Mouse (Mus musculus): ENCODE measurements around the gene Smarcd3. TPM values are rescaled to one million over a fixed set of nuclear protein-coding genes. Genes with fewer than 3 reads are reported as not detected.
A peak's percentile ranks its signal among the peaks of the same experiment; 100 is the strongest.

Smarcd3 gene
- total and polyA plus RNA-seq, 3 experiments, result 0.22 TPM; not detected in 2

- Histone ChIP-seq H3K4me1 (ENCODE audit: insufficient read depth, low read depth, low read length) (peaks cover 18% of the 10 kb centered on the region), H3K27me3 (ENCODE audit: insufficient read depth, low read length) (peaks cover 72% of the 10 kb centered on the region), H3K9me3 (replicated peaks) (no peaks in the 10 kb centered on the region), H3K36me3 (replicated peaks) (no peaks in the 10 kb centered on the region), H3K4me3 (ENCODE audit: low read depth, low read length) (no peak overlapping the region)
- DNase-seq (ENCODE audit: low spot score) (no peak), ATAC-seq (ENCODE audit: extremely low read depth, insufficient number of reproducible peaks, low FRiP score, poor library complexity, severe bottlenecking) (no peak)
- TF ChIP-seq GATA1 (IDR thresholded peaks at IDR 0.05; ENCODE audit: borderline replicate concordance, low read length) (no peak), GATA2 (IDR thresholded peaks at IDR 0.05; ENCODE audit: borderline replicate concordance, low read depth, low read length) (no peak), CTCF (IDR thresholded peaks at IDR 0.05; ENCODE audit: low read depth, low read length) (no peak), TAL1 (conservative IDR thresholded peaks at IDR 0.05; ENCODE audit: low read depth, low read length) (no peak), POLR2AphosphoS5 (IDR thresholded peaks at IDR 0.05; ENCODE audit: insufficient replicate concordance, low read depth, low read length) (no peak)
Measured at GRCm38 (mm10) chr5:24601071-24601835, 23.0 kb downstream of the Smarcd3 start.

GRCm38 (mm10) chr5:24600236-24600635, 24.0 kb downstream of the Smarcd3 start:
- H3K4me3 ChIP-seq (ENCODE audit: low read depth, low read length), result no peak overlapping the region
- peaks cover 6% of the 10 kb centered on the region for H3K36me3 ChIP-seq (replicated peaks)
- H3K4me1 ChIP-seq (ENCODE audit: insufficient read depth, low read depth, low read length), result peaks cover 20% of the 10 kb centered on the region
- TF ChIP-seq GATA1 (IDR thresholded peaks at IDR 0.05; ENCODE audit: borderline replicate concordance, low read length) (no peak), GATA2 (IDR thresholded peaks at IDR 0.05; ENCODE audit: borderline replicate concordance, low read depth, low read length) (no peak), CTCF (IDR thresholded peaks at IDR 0.05; ENCODE audit: low read depth, low read length) (no peak), POLR2AphosphoS5 (IDR thresholded peaks at IDR 0.05; ENCODE audit: insufficient replicate concordance, low read depth, low read length) (no peak), TAL1 (conservative IDR thresholded peaks at IDR 0.05; ENCODE audit: low read depth, low read length) (no peak)
- DNase-seq (ENCODE audit: low spot score) (no peak), ATAC-seq (ENCODE audit: extremely low read depth, insufficient number of reproducible peaks, low FRiP score, poor library complexity, severe bottlenecking) (no peak)
- peaks cover 67% of the 10 kb centered on the region for H3K27me3 ChIP-seq (ENCODE audit: insufficient read depth, low read length)
- H3K9me3 ChIP-seq (replicated peaks), result no peaks in the 10 kb centered on the region

DNA sequence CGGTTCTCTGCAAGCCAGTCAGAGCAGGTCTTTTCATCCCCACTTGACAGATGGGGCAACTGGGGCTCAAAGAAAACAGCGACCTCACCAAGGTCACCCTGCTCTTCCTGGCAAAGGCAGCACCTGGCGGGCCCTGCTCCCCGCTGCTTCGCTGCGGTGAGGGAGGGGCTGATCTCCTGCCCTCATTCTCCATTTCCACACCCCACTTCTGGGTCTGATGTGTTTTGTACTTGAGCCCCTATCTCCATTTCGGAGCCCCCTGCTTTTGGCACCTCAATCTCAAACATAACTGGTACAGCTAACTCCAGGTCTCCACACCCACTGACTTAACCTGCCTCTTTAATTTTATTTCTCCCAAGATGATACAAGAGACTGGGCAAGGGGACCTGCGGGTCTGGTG, 25.1 kb downstream of the Smarcd3 start:
- ATAC-seq (ENCODE audit: extremely low read depth, insufficient number of reproducible peaks, low FRiP score, poor library complexity, severe bottlenecking), result no peak
- peaks cover 61% of the 10 kb centered on the region for H3K27me3 ChIP-seq (ENCODE audit: insufficient read depth, low read length)

GRCm38 (mm10) chr5:24598570-24599006, 25.6 kb downstream of the Smarcd3 start:
- Histone ChIP-seq H3K4me1 (ENCODE audit: insufficient read depth, low read depth, low read length) (peaks cover 20% of the 10 kb centered on the region), H3K4me3 (ENCODE audit: low read depth, low read length) (peak overlapping the region; percentile 22; the same call in 1 of the 2 replicates), H3K36me3 (replicated peaks) (peaks cover 21% of the 10 kb centered on the region), H3K27me3 (ENCODE audit: insufficient read depth, low read length) (peaks cover 57% of the 10 kb centered on the region), H3K9me3 (replicated peaks) (no peaks in the 10 kb centered on the region)
- TF ChIP-seq CTCF (IDR thresholded peaks at IDR 0.05; ENCODE audit: low read depth, low read length), result no peak
- TF ChIP-seq POLR2AphosphoS5 (IDR thresholded peaks at IDR 0.05; ENCODE audit: insufficient replicate concordance, low read depth, low read length), result no peak
- no peak for TF ChIP-seq GATA2 (IDR thresholded peaks at IDR 0.05; ENCODE audit: borderline replicate concordance, low read depth, low read length)
- no peak for TF ChIP-seq TAL1 (conservative IDR thresholded peaks at IDR 0.05; ENCODE audit: low read depth, low read length)
- TF ChIP-seq GATA1 (IDR thresholded peaks at IDR 0.05; ENCODE audit: borderline replicate concordance, low read length), result no peak
- peak; percentile 32 for DNase-seq (ENCODE audit: low spot score)
- ATAC-seq (ENCODE audit: extremely low read depth, insufficient number of reproducible peaks, low FRiP score, poor library complexity, severe bottlenecking), result no peak

More for the DNA sequence above, 25.1 kb downstream of the Smarcd3 start:
- no peak for DNase-seq (ENCODE audit: low spot score)
- H3K4me1 ChIP-seq (ENCODE audit: insufficient read depth, low read depth, low read length), result peaks cover 20% of the 10 kb centered on the region
- TF ChIP-seq GATA1 (IDR thresholded peaks at IDR 0.05; ENCODE audit: borderline replicate concordance, low read length) (no peak), TAL1 (conservative IDR thresholded peaks at IDR 0.05; ENCODE audit: low read depth, low read length) (no peak), CTCF (IDR thresholded peaks at IDR 0.05; ENCODE audit: low read depth, low read length) (no peak), GATA2 (IDR thresholded peaks at IDR 0.05; ENCODE audit: borderline replicate concordance, low read depth, low read length) (no peak), POLR2AphosphoS5 (IDR thresholded peaks at IDR 0.05; ENCODE audit: insufficient replicate concordance, low read depth, low read length) (no peak)
- H3K9me3 ChIP-seq (replicated peaks), result no peaks in the 10 kb centered on the region
- no peak overlapping the region for H3K4me3 ChIP-seq (ENCODE audit: low read depth, low read length)
- peaks cover 16% of the 10 kb centered on the region for H3K36me3 ChIP-seq (replicated peaks)

DNA sequence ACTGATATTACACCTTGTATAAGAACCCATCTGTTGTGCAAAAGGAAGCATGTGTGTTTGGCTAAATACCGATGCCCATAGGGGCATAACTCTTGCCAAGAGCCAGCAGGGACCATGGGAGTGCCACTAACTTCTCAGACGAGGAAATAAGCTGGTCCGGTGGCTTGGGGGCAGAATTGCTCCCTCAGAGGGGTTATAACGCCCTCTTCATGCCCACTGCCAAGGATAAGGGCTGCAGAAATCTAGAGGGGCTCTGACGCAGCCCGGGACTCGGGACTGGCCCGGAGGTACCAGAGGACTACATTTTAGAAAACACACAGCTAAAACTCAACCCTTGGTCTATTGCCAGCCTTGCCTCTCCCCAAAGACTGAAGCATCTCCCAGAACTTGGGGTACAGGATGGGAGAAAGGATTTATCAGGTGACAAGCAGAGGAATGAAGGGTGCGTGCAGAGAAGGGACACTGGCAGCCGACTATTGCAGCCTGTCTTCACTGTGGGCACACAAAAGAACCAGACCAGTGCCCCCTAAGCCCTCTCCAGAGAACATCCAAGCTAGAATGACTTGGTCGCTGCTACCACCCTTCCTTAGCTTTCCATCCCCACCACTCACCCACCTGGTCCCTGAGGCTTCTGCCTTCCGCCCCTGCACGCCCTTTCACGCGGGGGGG, 26.2 kb downstream of the Smarcd3 start:
- Histone ChIP-seq H3K4me3 (ENCODE audit: low read depth, low read length) (peak overlapping the region; percentile 22; the same call in 1 of the 2 replicates), H3K4me1 (ENCODE audit: insufficient read depth, low read depth, low read length) (peaks cover 19% of the 10 kb centered on the region), H3K9me3 (replicated peaks) (no peaks in the 10 kb centered on the region), H3K36me3 (replicated peaks) (peaks cover 27% of the 10 kb centered on the region), H3K27me3 (ENCODE audit: insufficient read depth, low read length) (peaks cover 52% of the 10 kb centered on the region)
- no peak for DNase-seq (ENCODE audit: low spot score)
- TF ChIP-seq POLR2AphosphoS5 (IDR thresholded peaks at IDR 0.05; ENCODE audit: insufficient replicate concordance, low read depth, low read length), result no peak
- no peak for TF ChIP-seq GATA1 (IDR thresholded peaks at IDR 0.05; ENCODE audit: borderline replicate concordance, low read length)
- no peak for TF ChIP-seq CTCF (IDR thresholded peaks at IDR 0.05; ENCODE audit: low read depth, low read length)
- TF ChIP-seq GATA2 (IDR thresholded peaks at IDR 0.05; ENCODE audit: borderline replicate concordance, low read depth, low read length), result no peak
- no peak for TF ChIP-seq TAL1 (conservative IDR thresholded peaks at IDR 0.05; ENCODE audit: low read depth, low read length)
- no peak for ATAC-seq (ENCODE audit: extremely low read depth, insufficient number of reproducible peaks, low FRiP score, poor library complexity, severe bottlenecking)

GRCm38 (mm10) chr5:24597221-24597728, 26.9 kb downstream of the Smarcd3 start:
- Histone ChIP-seq H3K9me3 (replicated peaks) (no peaks in the 10 kb centered on the region), H3K27me3 (ENCODE audit: insufficient read depth, low read length) (peaks cover 44% of the 10 kb centered on the region), H3K36me3 (replicated peaks) (peaks cover 34% of the 10 kb centered on the region), H3K4me3 (ENCODE audit: low read depth, low read length) (no peak overlapping the region), H3K4me1 (ENCODE audit: insufficient read depth, low read depth, low read length) (peaks cover 17% of the 10 kb centered on the region)
- peak; percentile 62; the same call in 1 of the 2 replicates for ATAC-seq (ENCODE audit: extremely low read depth, insufficient number of reproducible peaks, low FRiP score, poor library complexity, severe bottlenecking)
- DNase-seq (ENCODE audit: low spot score), result peak; percentile 68
- TF ChIP-seq GATA2 (IDR thresholded peaks at IDR 0.05; ENCODE audit: borderline replicate concordance, low read depth, low read length) (no peak), CTCF (IDR thresholded peaks at IDR 0.05; ENCODE audit: low read depth, low read length) (peak; percentile 41)
